Mouse (Mus musculus): Measurements from ENCODE around the gene Lrp2.

DNA sequence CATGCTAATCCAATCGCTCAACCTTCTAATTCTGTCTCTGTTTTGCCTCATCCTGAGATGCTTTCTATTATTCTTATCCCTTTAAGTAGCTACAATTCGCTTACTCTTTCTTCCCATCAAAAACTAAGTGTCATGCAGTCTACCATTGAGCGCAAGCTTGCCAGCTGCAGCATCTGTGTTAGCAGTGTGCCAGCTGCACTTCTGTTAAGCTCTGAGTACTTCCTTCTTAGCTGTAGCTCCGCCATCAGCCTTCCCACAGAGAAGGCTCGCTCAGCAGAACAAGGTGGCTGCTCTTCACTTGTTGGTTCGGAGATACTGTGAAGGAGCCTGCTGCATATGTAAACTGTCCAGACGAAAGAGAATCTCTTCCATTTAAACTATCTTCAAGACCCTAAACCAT is 183.6 kb downstream of the Lrp2 start:
- TF ChIP-seq CTCF (IDR thresholded peaks at IDR 0.05; ENCODE audit: low read depth, low read length) (no peak), GATA1 (IDR thresholded peaks at IDR 0.05; ENCODE audit: borderline replicate concordance, low read length) (no peak), POLR2AphosphoS5 (IDR thresholded peaks at IDR 0.05; ENCODE audit: insufficient replicate concordance, low read depth, low read length) (no peak)
